Mouse (Mus musculus) cerebellum, adult 2 months (tissue): ENCODE data around the gene Wars.

ENCODE experiments used
- CTCF ChIP-seq: fragments of 200-500 bp; IDR thresholded peaks from 2 replicates; pipeline ENCODE4 v1.5.1; 2011; ENCODE audit warnings: low read depth, mild to moderate bottlenecking, control low read depth, low read length, moderate library complexity, borderline replicate concordance; ENCODE audit not compliant: insufficient read depth
- POLR2A ChIP-seq: fragments of 200-500 bp; IDR thresholded peaks from 2 replicates; pipeline ENCODE4 v1.6.1; 2011; ENCODE audit warnings: low read length, control low read depth, borderline replicate concordance; ENCODE audit not compliant: insufficient read depth

DNA sequence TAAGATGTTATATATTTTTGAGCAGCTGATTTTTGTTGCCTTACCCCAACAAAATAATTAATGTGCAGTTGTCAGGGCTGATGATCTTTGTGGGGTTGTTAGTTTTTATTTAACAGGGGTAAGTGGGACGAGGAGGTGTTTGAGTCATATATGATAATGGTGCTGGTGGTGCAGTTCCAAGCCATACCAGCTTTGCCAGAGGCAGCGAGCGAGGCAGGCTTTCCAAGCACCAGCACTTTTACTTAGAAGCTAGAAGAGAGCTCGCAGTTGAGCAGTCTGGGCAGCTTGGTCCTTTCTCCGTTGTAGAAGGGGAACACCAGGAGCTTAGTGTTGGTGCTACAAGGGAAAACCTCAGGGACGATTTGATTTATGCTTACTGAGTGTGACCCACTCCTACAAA, 81.5 kb downstream of the Wars start:
- TF ChIP-seq CTCF (no peak), POLR2A (no peak)
